Mouse (Mus musculus) E14TG2a.4 (cell line): ENCODE results near the gene Mmp11.

Experiments
- H3K27me3 ChIP-seq: 2 replicates; pipeline ENCODE4 v1.6.1; 2014; ENCODE audit warnings: low read length, control low read depth; ENCODE audit not compliant: insufficient read depth
- H3K36me3 ChIP-seq: 2 replicates; pipeline ENCODE4 v1.6.1; 2014; ENCODE audit warnings: low read length, control low read depth; ENCODE audit not compliant: insufficient read depth
- H3K4me1 ChIP-seq: replicated peaks from 2 replicates; pipeline ENCODE4 v1.6.1; 2014; ENCODE audit warnings: low read depth, low read length, control low read depth
- H3K4me3 ChIP-seq: replicated peaks from 2 replicates; pipeline ENCODE4 v1.5.1; 2014; ENCODE audit warnings: mild to moderate bottlenecking, low read length
- H3K9me3 ChIP-seq: 2 replicates; pipeline ENCODE4 v1.6.1; 2014; ENCODE audit warnings: low read length, control low read depth
- CTCF ChIP-seq: conservative IDR thresholded peaks from 2 replicates; pipeline ENCODE4 v1.5.1; 2014; ENCODE audit warnings: low read length
- NANOG ChIP-seq: IDR thresholded peaks from 2 replicates; pipeline ENCODE4 v1.6.1; 2014; ENCODE audit warnings: borderline replicate concordance, low read length, mixed read lengths
- POU5F1 ChIP-seq: IDR thresholded peaks from 2 replicates; pipeline ENCODE4 v1.6.1; 2014; ENCODE audit warnings: low read length, borderline replicate concordance

The Mmp11 gene

GRCm38 (mm10) chr10:75935680-75936541 lies at the start of gene Mmp11:
TSS of gene Mmp11 (minus strand) at chr10:75936496.
- TF ChIP-seq POU5F1, result no peak
- no peak for TF ChIP-seq CTCF
- no peak for TF ChIP-seq NANOG
- H3K27me3 ChIP-seq, result peaks cover 4% of the 10 kb centered on the region; the same call in 1 of the 2 replicates
- peaks cover 36% of the 10 kb centered on the region for H3K36me3 ChIP-seq
- no peaks in the 10 kb centered on the region for H3K9me3 ChIP-seq
- H3K4me1 ChIP-seq, result peaks cover 70% of the 10 kb centered on the region
- peak within 1 kb of the TSS; percentile 97 for H3K4me3 ChIP-seq

DNA sequence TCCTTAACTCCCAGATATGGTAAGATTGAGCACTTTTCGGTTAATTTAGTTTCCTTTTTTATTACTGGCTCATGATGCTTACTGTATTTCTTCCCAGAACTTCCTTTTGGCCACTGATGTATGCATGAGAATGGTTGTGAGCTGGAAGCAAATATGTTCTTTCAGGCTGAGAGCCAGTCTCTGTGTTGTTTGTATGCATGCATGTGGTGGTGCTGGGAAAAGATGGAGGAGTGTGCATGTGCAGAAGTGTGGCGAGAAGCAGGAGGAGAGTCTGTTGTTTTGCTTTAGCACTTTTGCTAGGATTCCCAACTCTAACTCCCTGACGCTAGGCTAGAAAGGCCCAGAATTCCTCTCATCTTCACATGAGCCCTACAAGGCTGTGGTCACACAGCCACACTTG lies 43.1 kb upstream of the Mmp11 start:
- no peak for TF ChIP-seq NANOG
- TF ChIP-seq POU5F1, result no peak
- no peak for TF ChIP-seq CTCF
- no peaks in the 10 kb centered on the region for H3K9me3 ChIP-seq
- no peaks in the 10 kb centered on the region for H3K27me3 ChIP-seq
- H3K36me3 ChIP-seq, result no peaks in the 10 kb centered on the region
- H3K4me3 ChIP-seq, result no peak overlapping the region
- H3K4me1 ChIP-seq, result peaks cover 35% of the 10 kb centered on the region

- Histone ChIP-seq H3K36me3 (no peaks in the 10 kb centered on the region), H3K4me1 (peaks cover 39% of the 10 kb centered on the region), H3K4me3 (no peak overlapping the region), H3K9me3 (no peaks in the 10 kb centered on the region), H3K27me3 (no peaks in the 10 kb centered on the region)
- TF ChIP-seq NANOG, result no peak
- no peak for TF ChIP-seq CTCF
- no peak for TF ChIP-seq POU5F1
Measured at GRCm38 (mm10) chr10:75978835-75979157, 42.5 kb upstream of the Mmp11 start.

DNA sequence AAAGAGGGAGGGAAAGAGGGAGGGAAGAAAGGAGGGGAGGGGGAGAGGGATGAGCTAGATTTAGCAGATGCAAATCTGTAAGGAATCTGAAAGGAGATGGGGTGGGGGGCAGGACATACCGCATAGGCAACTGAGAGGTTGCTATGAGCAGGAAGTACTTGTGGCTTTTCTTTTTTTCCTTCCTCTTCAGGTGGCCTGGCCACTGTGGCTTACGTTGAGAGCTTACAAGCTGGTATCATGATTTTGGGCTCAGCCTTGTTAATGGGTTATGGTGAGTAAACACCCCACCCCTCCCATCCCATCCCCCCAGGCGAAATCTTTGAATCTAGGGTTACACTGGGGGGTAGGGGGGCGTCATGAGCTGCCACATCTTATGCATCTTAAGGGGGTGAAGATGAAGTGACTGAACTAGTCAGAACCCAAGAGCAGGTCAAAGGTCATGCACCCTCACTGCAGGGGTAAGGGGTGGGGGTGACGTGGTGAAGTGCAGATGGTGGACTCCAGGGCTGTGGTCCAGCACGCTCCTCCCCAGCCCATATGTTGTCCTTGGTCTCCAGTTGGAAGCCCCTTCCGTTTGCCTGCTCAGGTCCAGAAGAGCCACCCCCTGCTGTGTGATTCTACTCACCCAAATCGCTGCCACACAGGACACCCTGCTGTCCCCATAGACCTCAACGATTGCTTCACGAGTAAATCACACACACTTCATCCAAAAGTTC lies 42.0 kb upstream of the Mmp11 start:
- Histone ChIP-seq H3K9me3 (peaks cover 2% of the 10 kb centered on the region; the same call in 1 of the 2 replicates), H3K36me3 (no peaks in the 10 kb centered on the region), H3K4me3 (no peak overlapping the region), H3K4me1 (peaks cover 38% of the 10 kb centered on the region), H3K27me3 (no peaks in the 10 kb centered on the region)
- TF ChIP-seq CTCF, result no peak
- no peak for TF ChIP-seq NANOG
- TF ChIP-seq POU5F1, result no peak

- no peaks in the 10 kb centered on the region for H3K36me3 ChIP-seq
- H3K4me3 ChIP-seq, result no peak overlapping the region
- no peaks in the 10 kb centered on the region for H3K27me3 ChIP-seq
- peaks cover 11% of the 10 kb centered on the region for H3K9me3 ChIP-seq
- TF ChIP-seq CTCF, result peak; percentile 94
- TF ChIP-seq NANOG, result no peak
- no peak for TF ChIP-seq POU5F1
- peaks cover 46% of the 10 kb centered on the region for H3K4me1 ChIP-seq
Measured at GRCm38 (mm10) chr10:75975216-75975615, 38.9 kb upstream of the Mmp11 start.

GRCm38 (mm10) chr10:75973846-75974245 lies 37.5 kb upstream of the Mmp11 start:
- no peak overlapping the region for H3K4me3 ChIP-seq
- H3K9me3 ChIP-seq, result peaks cover 11% of the 10 kb centered on the region
- H3K27me3 ChIP-seq, result no peaks in the 10 kb centered on the region
- TF ChIP-seq POU5F1 (no peak), NANOG (no peak), CTCF (no peak)
- peaks cover 52% of the 10 kb centered on the region for H3K4me1 ChIP-seq
- no peaks in the 10 kb centered on the region for H3K36me3 ChIP-seq

DNA sequence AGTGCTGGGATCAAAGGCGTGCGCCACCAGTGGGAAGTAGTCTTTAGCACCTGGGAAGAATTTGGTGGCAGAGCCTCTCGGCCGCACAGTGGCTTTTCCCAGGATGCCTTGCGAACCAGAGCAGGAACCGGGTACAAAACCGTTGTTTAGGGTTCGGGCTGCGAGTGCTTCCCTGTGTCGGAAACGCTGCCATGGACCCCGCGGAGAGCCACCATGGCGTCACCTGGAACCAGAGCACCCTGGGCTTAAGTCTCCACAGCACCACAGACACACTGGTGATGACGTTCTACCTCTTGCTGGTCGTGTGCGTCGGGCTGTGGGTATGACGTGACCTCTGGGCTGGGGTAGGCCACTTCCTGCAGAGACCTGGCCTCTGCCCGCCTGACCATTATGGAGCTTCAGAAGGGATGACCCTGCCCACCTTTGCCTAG lies 18.1 kb upstream of the Mmp11 start, which contains the start of gene Gm5134:
Gm5134 (plus strand) TSS at position 134 of the 431 bp plus-strand sequence.
- Histone ChIP-seq H3K36me3 (no peaks in the 10 kb centered on the region), H3K27me3 (no peaks in the 10 kb centered on the region)
- TF ChIP-seq CTCF (no peak), NANOG (no peak), POU5F1 (no peak)

GRCm38 (mm10) chr10:75951424-75952050 lies 15.2 kb upstream of the Mmp11 start:
- Histone ChIP-seq H3K9me3 (no peaks in the 10 kb centered on the region), H3K27me3 (no peaks in the 10 kb centered on the region), H3K36me3 (0 out of 2 replicates have a peak, but pooled peaks cover 4% of the 10 kb centered on the region), H3K4me1 (peaks cover 50% of the 10 kb centered on the region), H3K4me3 (peak overlapping the region; percentile 78)
- TF ChIP-seq POU5F1 (no peak), NANOG (no peak), CTCF (peak; percentile 65)

More for the DNA sequence above, 18.1 kb upstream of the Mmp11 start, which contains the start of gene Gm5134:
- Histone ChIP-seq H3K4me1 (peaks cover 39% of the 10 kb centered on the region), H3K9me3 (no peaks in the 10 kb centered on the region), H3K4me3 (peak within 1 kb of the TSS; percentile 75)
